ENCODE assay signal across 1 mouse cellular context in genomic region chr6:142814495-142814921, GRCm38 (mm10).
TF ChIP-seq lines count a peak whose summit lies in the region.

No protein-coding gene starts in this region.

TF ChIP-seq in CH12.LX, 34 proteins besides CTCF, POLR2A, EP300 and RAD21 (continued from another document):
- no peak for TF ChIP-seq IRF4 (IDR thresholded peaks at IDR 0.05; ENCODE audit: low read depth, low read length)
- no peak for TF ChIP-seq HCFC1 (IDR thresholded peaks at IDR 0.05; ENCODE audit: low read depth, low read length)
- TF ChIP-seq GABPA (IDR thresholded peaks at IDR 0.05; ENCODE audit: insufficient replicate concordance, low read depth, low read length) = no peak
- no peak for TF ChIP-seq TCF12 (IDR thresholded peaks at IDR 0.05; ENCODE audit: low read depth, low read length)
- TF ChIP-seq KAT2A (IDR thresholded peaks at IDR 0.05; ENCODE audit: insufficient replicate concordance, low read length) = no peak
- no peak for TF ChIP-seq MYC (IDR thresholded peaks at IDR 0.05; ENCODE audit: low read depth, low read length)
- peak; percentile 40; the same call in 1 of the 2 replicates for TF ChIP-seq MAX (IDR thresholded peaks at IDR 0.05; ENCODE audit: low read length)
- no peak for TF ChIP-seq RCOR1 (conservative IDR thresholded peaks at IDR 0.05; ENCODE audit: low read depth, low read length)
- TF ChIP-seq POLR2AphosphoS2 (IDR thresholded peaks at IDR 0.05; ENCODE audit: low read depth, low read length) = no peak
- no peak for TF ChIP-seq ETS1 (conservative IDR thresholded peaks at IDR 0.05; ENCODE audit: low read depth, low read length)
- no peak for TF ChIP-seq NELFE (IDR thresholded peaks at IDR 0.05; ENCODE audit: low read depth, low read length)
- no peak for TF ChIP-seq ZMIZ1 (IDR thresholded peaks at IDR 0.05; ENCODE audit: low read depth, low read length)
- TF ChIP-seq E2F4 (IDR thresholded peaks at IDR 0.05; ENCODE audit: insufficient replicate concordance, low read depth, low read length) = no peak
- TF ChIP-seq UBTF (IDR thresholded peaks at IDR 0.05; ENCODE audit: low read depth, low read length) = no peak
- TF ChIP-seq MAFK (IDR thresholded peaks at IDR 0.05; ENCODE audit: insufficient replicate concordance, low read length) = no peak
- TF ChIP-seq ZNF384 (IDR thresholded peaks at IDR 0.05; ENCODE audit: low read depth, low read length) = no peak
- no peak for TF ChIP-seq USF2 (conservative IDR thresholded peaks at IDR 0.05; ENCODE audit: low read depth, low read length)
TF ChIP-seq in CH12.LX: peak in this region for 5.
